In genomic region chr11:106173228-106173627, GRCm38 (mm10) we compare ENCODE assay signal across 29 mouse cellular contexts. TPM values are rescaled to one million over a fixed set of nuclear protein-coding genes. Genes with fewer than 3 reads are reported as not detected.
DNase-seq lines count a peak whose midpoint lies in the region; ATAC-seq lines count a peak whose summit lies in the region.
"Had no signal": no experiment of that assay in that cellular context is flagged by ENCODE, and none has a peak within 500 bp of the region (broad histone marks: within the 10 kb centered on the region; RNA-seq: fewer than 3 reads in every experiment).

No protein-coding gene starts in this region.

- H3K36me3 ChIP-seq in midbrain, embryonic 11.5 days (ENCODE audit: control insufficient read depth, insufficient read depth, low read length), result 0 out of 2 replicates have a peak, but pooled peaks cover 3% of the 10 kb centered on the region
- peaks cover 30% of the 10 kb centered on the region for H3K36me3 ChIP-seq in midbrain, embryonic 14.5 days (ENCODE audit: control insufficient read depth, insufficient read depth, low read length)

- no peaks in the 10 kb centered on the region for H3K9me3 ChIP-seq in midbrain, embryonic 11.5 days (ENCODE audit: control insufficient read depth, low read length)
- no peaks in the 10 kb centered on the region for H3K9me3 ChIP-seq in midbrain, embryonic 14.5 days (ENCODE audit: control insufficient read depth, low read length)
- H3K9me3 ChIP-seq: embryonic facial prominence, embryonic 13.5 days; embryonic facial prominence, embryonic 15.5 days; forebrain, embryonic 10.5 days; forebrain, embryonic 12.5 days; G1E had no signal

- no peak overlapping the region for H3K9ac ChIP-seq in midbrain, embryonic 11.5 days (ENCODE audit: low read length)
- no peak overlapping the region for H3K9ac ChIP-seq in midbrain, embryonic 14.5 days (replicated peaks; ENCODE audit: low read length)
- H3K9ac ChIP-seq: embryonic facial prominence, embryonic 13.5 days; embryonic facial prominence, embryonic 15.5 days; forebrain, embryonic 12.5 days had no signal

- peak; percentile 35 for DNase-seq in midbrain, embryonic 11.5 days (ENCODE audit: low spot score, missing footprints)
- DNase-seq in midbrain, embryonic 14.5 days, result no peak
- DNase-seq in MN1 (ENCODE audit: low spot score), result no peak
- no peak for DNase-seq in left cerebral cortex, adult 9 months (ENCODE audit: low spot score in 2 of 2)
- DNase-seq in left cerebral cortex, adult 8-10 months (ENCODE audit: low spot score in 2 of 2), result no peak
- DNase-seq: adrenal gland, adult 8-10 months; adrenal gland, postnatal 36 days; B cell, adult 2 months; cerebellum, adult 11-12 months; cerebellum, adult 2 months; cerebellum, adult 9-10 months; cerebellum, postnatal 10 days; embryo, embryonic 11 days had no signal

- no peak overlapping the region for H3K4me3 ChIP-seq in midbrain, embryonic 11.5 days (ENCODE audit: low read depth, low read length)
- no peak overlapping the region for H3K4me3 ChIP-seq in midbrain, embryonic 14.5 days (replicated peaks; ENCODE audit: low read depth, low read length)
- H3K4me3 ChIP-seq: embryonic facial prominence, embryonic 13.5 days; embryonic facial prominence, embryonic 15.5 days; erythroblast, embryonic 14.5 days; forebrain, embryonic 10.5 days; forebrain, embryonic 12.5 days had no signal

- ATAC-seq in midbrain, embryonic 11.5 days (ENCODE audit: low FRiP score), result no peak
- ATAC-seq in midbrain, embryonic 14.5 days (ENCODE audit: low FRiP score, low TSS enrichment), result no peak
- 0 out of 2 replicates have a peak, but pooled peaks have one; percentile 32 for ATAC-seq in common myeloid progenitor, adult 5-6 weeks (replicated peaks; ENCODE audit: low read depth, poor library complexity, severe bottlenecking)
- peak; percentile 68 for ATAC-seq in megakaryocyte, adult 5-6 weeks (ENCODE audit: poor library complexity, severe bottlenecking)
- ATAC-seq in monocyte, adult 5-6 weeks (replicated peaks; ENCODE audit: insufficient number of reproducible peaks, low FRiP score, low TSS enrichment, poor library complexity, severe bottlenecking), result 0 out of 2 replicates have a peak, but pooled peaks have one; percentile 40
- ATAC-seq: CD4-positive, CD25-positive, alpha-beta regulatory T cell, adult 4 months; forebrain, embryonic 14.5 days; forebrain, embryonic 16.5 days had no signal

- no peaks in the 10 kb centered on the region for H3K4me1 ChIP-seq in midbrain, embryonic 11.5 days (ENCODE audit: control insufficient read depth, insufficient read depth, low read length)
- H3K4me1 ChIP-seq in midbrain, embryonic 14.5 days (ENCODE audit: control insufficient read depth, insufficient read depth, low read length), result no peaks in the 10 kb centered on the region
- H3K4me1 ChIP-seq: forebrain, embryonic 10.5 days; forebrain, embryonic 12.5 days had no signal

- H3K27ac ChIP-seq in midbrain, embryonic 11.5 days (ENCODE audit: low read depth, low read length), result no peak overlapping the region
- no peak overlapping the region for H3K27ac ChIP-seq in midbrain, embryonic 14.5 days (replicated peaks; ENCODE audit: low read depth, low read length)
- H3K27ac ChIP-seq: embryonic facial prominence, embryonic 13.5 days; embryonic facial prominence, embryonic 15.5 days; forebrain, embryonic 10.5 days; forebrain, embryonic 12.5 days had no signal

- WGBS in midbrain, embryonic 11.5 days, result 98% methylated on average over 2 of the region's 2 CpGs
- 99% methylated on average over 2 of the region's 2 CpGs for WGBS in midbrain, embryonic 14.5 days

- H3K27me3 ChIP-seq in midbrain, embryonic 11.5 days (ENCODE audit: control insufficient read depth, insufficient read depth, low read length), result no peaks in the 10 kb centered on the region
- no peaks in the 10 kb centered on the region for H3K27me3 ChIP-seq in midbrain, embryonic 14.5 days (ENCODE audit: control insufficient read depth, insufficient read depth, low read length)
- H3K27me3 ChIP-seq: CH12.LX; embryonic facial prominence, embryonic 13.5 days; embryonic facial prominence, embryonic 15.5 days; forebrain, embryonic 12.5 days had no signal

- H3K4me2 ChIP-seq in midbrain, embryonic 11.5 days, result no peak overlapping the region
- H3K4me2 ChIP-seq in midbrain, embryonic 14.5 days (ENCODE audit: low read length), result no peak overlapping the region
- H3K4me2 ChIP-seq: embryonic facial prominence, embryonic 13.5 days; embryonic facial prominence, embryonic 15.5 days; forebrain, embryonic 12.5 days had no signal

RNA-seq across cellular contexts. Expression of gene Limd2, which starts 12.6 kb away (rescaled TPM):
- polyA plus RNA-seq in midbrain, embryonic 11.5 days (2014; fragmentation: Nextera tagmentation; extraction: Ambion mirVana), result 301 and 308 TPM in 2 replicates
- 161 and 171 TPM in 2 replicates for polyA plus RNA-seq in midbrain, embryonic 14.5 days (2014; fragmentation: Nextera tagmentation; extraction: Ambion mirVana)
- 22.7 and 26.6 TPM in 2 replicates for total RNA-seq in common myeloid progenitor, adult 5-6 weeks (2017)
- total RNA-seq in megakaryocyte, adult 5-6 weeks (2015), result 242 and 247 TPM in 2 replicates
- total RNA-seq in megakaryocyte, adult 5-6 weeks (2017), result 56.3 and 61.8 TPM in 2 replicates
- 91.7 to 118 TPM (median 94.0 TPM) in 3 replicates for total RNA-seq in monocyte, adult 5-6 weeks (2017)
- 10 to 100 TPM; 79.3 to 90.2 (median 86.9) TPM for total RNA-seq in left cerebral cortex, adult 8-10 months (2022)

RNA-seq across cellular contexts. Expression of gene Gm10840, which starts 12.6 kb away (rescaled TPM):
- not detected in 2 replicates for polyA plus RNA-seq in midbrain, embryonic 11.5 days (2014; fragmentation: Nextera tagmentation; extraction: Ambion mirVana)
- not detected in 2 replicates for polyA plus RNA-seq in midbrain, embryonic 14.5 days (2014; fragmentation: Nextera tagmentation; extraction: Ambion mirVana)
- not detected in 2 replicates for total RNA-seq in common myeloid progenitor, adult 5-6 weeks (2017)
- 1.4 TPM in 1 of 2 replicates, not detected in the other for total RNA-seq in megakaryocyte, adult 5-6 weeks (2015)
- not detected in 2 replicates for total RNA-seq in megakaryocyte, adult 5-6 weeks (2017)
- not detected in 3 replicates for total RNA-seq in monocyte, adult 5-6 weeks (2017)
- total RNA-seq in left cerebral cortex, adult 8-10 months (2022), result 1 to 10 TPM in 1 of 4 experiments, not detected in 3; 1.7 TPM
- total RNA-seq: adrenal gland, adult 18-20 months; adrenal gland, adult 8-10 months; adrenal gland, postnatal 14 days; adrenal gland, postnatal 36 days; CH12.LX; G1E had no signal
- polyA plus RNA-seq: CD4-positive, CD25-positive, alpha-beta regulatory T cell, adult 4 months; cerebellum, adult 2 months; embryonic facial prominence, embryonic 11.5 days; embryonic facial prominence, embryonic 13.5 days; erythroblast, embryonic 14.5 days; forebrain, embryonic 12.5 days; forebrain, embryonic 14.5 days; G1E had no signal

RNA-seq across cellular contexts. Expression of gene Strada, which starts 28.7 kb away (rescaled TPM):
- polyA plus RNA-seq in midbrain, embryonic 11.5 days (2014; fragmentation: Nextera tagmentation; extraction: Ambion mirVana), result 38.4 and 40.5 TPM in 2 replicates
- polyA plus RNA-seq in midbrain, embryonic 14.5 days (2014; fragmentation: Nextera tagmentation; extraction: Ambion mirVana), result 30.0 and 30.5 TPM in 2 replicates
- total RNA-seq in common myeloid progenitor, adult 5-6 weeks (2017), result 22.1 and 25.4 TPM in 2 replicates
- total RNA-seq in megakaryocyte, adult 5-6 weeks (2015), result 27.2 and 28.3 TPM in 2 replicates
- 20.3 and 26.1 TPM in 2 replicates for total RNA-seq in megakaryocyte, adult 5-6 weeks (2017)
- total RNA-seq in monocyte, adult 5-6 weeks (2017), result 20.0 to 33.6 TPM (median 21.1 TPM) in 3 replicates
- 10 to 100 TPM; 29.0 to 34.0 (median 30.3) TPM for total RNA-seq in left cerebral cortex, adult 8-10 months (2022)

RNA-seq across cellular contexts. Expression of gene Ccdc47, which starts 42.9 kb away (rescaled TPM):
- polyA plus RNA-seq in midbrain, embryonic 11.5 days (2014; fragmentation: Nextera tagmentation; extraction: Ambion mirVana), result 74.1 and 76.4 TPM in 2 replicates
- 48.7 and 87.5 TPM in 2 replicates for polyA plus RNA-seq in midbrain, embryonic 14.5 days (2014; fragmentation: Nextera tagmentation; extraction: Ambion mirVana)
- total RNA-seq in common myeloid progenitor, adult 5-6 weeks (2017), result 170 and 212 TPM in 2 replicates
- total RNA-seq in megakaryocyte, adult 5-6 weeks (2015), result 25.8 and 36.0 TPM in 2 replicates
- total RNA-seq in megakaryocyte, adult 5-6 weeks (2017), result 110 and 156 TPM in 2 replicates
- total RNA-seq in monocyte, adult 5-6 weeks (2017), result 131 to 182 TPM (median 140 TPM) in 3 replicates
- total RNA-seq in left cerebral cortex, adult 8-10 months (2022), result 10 to 100 TPM; 83.3 to 93.9 (median 86.2) TPM

RNA-seq across cellular contexts. Expression of gene Ddx42, which starts 43.5 kb away (rescaled TPM):
- polyA plus RNA-seq in midbrain, embryonic 11.5 days (2014; fragmentation: Nextera tagmentation; extraction: Ambion mirVana), result 105 and 110 TPM in 2 replicates
- polyA plus RNA-seq in midbrain, embryonic 14.5 days (2014; fragmentation: Nextera tagmentation; extraction: Ambion mirVana), result 56.3 and 88.3 TPM in 2 replicates
- total RNA-seq in common myeloid progenitor, adult 5-6 weeks (2017), result 86.2 and 103 TPM in 2 replicates
- total RNA-seq in megakaryocyte, adult 5-6 weeks (2015), result 28.6 and 30.3 TPM in 2 replicates
- total RNA-seq in megakaryocyte, adult 5-6 weeks (2017), result 51.7 and 62.6 TPM in 2 replicates
- 90.8 to 119 TPM (median 99.4 TPM) in 3 replicates for total RNA-seq in monocyte, adult 5-6 weeks (2017)
- 10 to 100 TPM; 64.8 to 69.6 (median 68.7) TPM for total RNA-seq in left cerebral cortex, adult 8-10 months (2022)

Comparison
In these comparisons a context has a peak if more than half of its experiments do, and no peak if none do; other contexts are left out.
1. ATAC-seq: peak in common myeloid progenitor, adult 5-6 weeks (single experiment), megakaryocyte, adult 5-6 weeks (single experiment) and monocyte, adult 5-6 weeks (single experiment); none in midbrain, embryonic 11.5 days (single experiment) and midbrain, embryonic 14.5 days (single experiment).